Mouse (Mus musculus) testis, adult 2 months (tissue): Measurements from ENCODE around the gene Lkaaear1.

Experiments used
- CTCF ChIP-seq: fragments of 200-500 bp; IDR thresholded peaks from 2 replicates; pipeline ENCODE4 v1.5.1; 2012; ENCODE audit warnings: low read depth, mild to moderate bottlenecking, inconsistent platforms, low read length, moderate library complexity; ENCODE audit not compliant: control insufficient read depth, insufficient read depth, insufficient replicate concordance
- POLR2A ChIP-seq: fragments of 200-500 bp; IDR thresholded peaks from 2 replicates; pipeline ENCODE4 v1.6.1; 2012; ENCODE audit warnings: low read depth, mild to moderate bottlenecking, inconsistent platforms, low read length, moderate library complexity; ENCODE audit not compliant: control insufficient read depth

- TF ChIP-seq CTCF (no peak), POLR2A (no peak)
Measured at GRCm38 (mm10) chr2:181694581-181694980, 3.7 kb downstream of the Lkaaear1 start.
